Mouse (Mus musculus): ENCODE measurements at regions not wholly inside any gene's neighbourhood (a gene's known extent, or its start where the extent isn't known, plus 50 kb on each side); places are given as distances from the start of the nearest gene placed in this dataset.

DNA sequence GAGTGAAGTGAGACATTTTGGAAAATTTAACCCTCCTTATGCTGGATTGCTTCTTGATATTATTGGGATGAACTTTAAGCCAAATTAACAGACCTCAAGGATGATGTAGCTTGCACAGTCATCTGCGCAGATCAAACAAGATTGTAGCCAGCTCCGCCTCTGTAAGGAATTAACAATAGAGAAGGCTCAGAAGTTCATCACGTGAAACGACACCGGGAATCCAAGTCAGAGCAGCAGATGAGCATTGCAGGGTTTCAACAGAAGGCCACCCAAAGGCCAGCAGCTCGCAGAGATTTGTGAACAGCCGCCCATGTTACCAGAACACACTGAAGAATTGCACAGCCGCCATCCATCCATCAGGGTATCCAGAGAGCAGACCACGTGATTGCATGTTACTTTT lies 391.1 kb downstream of the Med10 start:
- TF ChIP-seq CTCF (conservative IDR thresholded peaks at IDR 0.05; ENCODE audit: insufficient read depth, insufficient read length, low read depth, low read length) (no peak), POLR2A (IDR thresholded peaks at IDR 0.05; ENCODE audit: low read depth, low read length) (no peak)

Data from kidney, adult 2 months (tissue).